Mouse (Mus musculus): Measurements from ENCODE around the gene Ube2e2. TPM values are rescaled to one million over a fixed set of nuclear protein-coding genes. Genes with fewer than 3 reads are reported as not detected.
"Not testable (repeated sequence)": the region's sequence is repeated elsewhere in the genome, so short reads cannot be mapped to it uniquely, and the experiment has no call there.

Ube2e2 gene
- polyA plus RNA-seq, 1 experiment from 2014 or later, result 33.3 TPM

GRCm38 (mm10) chr14:18755410-18755809 is 138.7 kb downstream of the Ube2e2 start:
- Histone ChIP-seq H3K9ac (ENCODE audit: low read depth, low read length) (no peak overlapping the region), H3K4me3 (ENCODE audit: low read length) (no peak overlapping the region), H3K4me1 (ENCODE audit: control insufficient read depth, insufficient read depth, low read length) (0 out of 2 replicates have a peak, but pooled peaks cover 3% of the 10 kb centered on the region), H3K27ac (ENCODE audit: low read length) (no peak overlapping the region), H3K9me3 (ENCODE audit: control insufficient read depth, low read length) (no peaks in the 10 kb centered on the region), H3K36me3 (ENCODE audit: control insufficient read depth, insufficient read depth, low read length) (no peaks in the 10 kb centered on the region), H3K27me3 (replicated peaks; ENCODE audit: control insufficient read depth, insufficient read depth, low read length) (no peaks in the 10 kb centered on the region), H3K4me2 (ENCODE audit: low read depth, low read length) (no peak overlapping the region)
- ATAC-seq, result no peak
- WGBS, result 77% methylated on average over 1 of the region's 1 CpGs

- ATAC-seq, result peak; percentile 76
- 89% methylated on average over 2 of the region's 2 CpGs for WGBS
- H3K36me3 ChIP-seq (ENCODE audit: control insufficient read depth, insufficient read depth, low read length), result no peaks in the 10 kb centered on the region
- 0 out of 2 replicates have a peak, but pooled peaks cover 3% of the 10 kb centered on the region for H3K4me1 ChIP-seq (ENCODE audit: control insufficient read depth, insufficient read depth, low read length)
- H3K4me3 ChIP-seq (ENCODE audit: low read length), result no peak overlapping the region
- no peaks in the 10 kb centered on the region for H3K9me3 ChIP-seq (ENCODE audit: control insufficient read depth, low read length)
- H3K9ac ChIP-seq (ENCODE audit: low read depth, low read length), result no peak overlapping the region
- H3K4me2 ChIP-seq (ENCODE audit: low read depth, low read length), result no peak overlapping the region
- H3K27ac ChIP-seq (ENCODE audit: low read length), result no peak overlapping the region
- H3K27me3 ChIP-seq (replicated peaks; ENCODE audit: control insufficient read depth, insufficient read depth, low read length), result no peaks in the 10 kb centered on the region
Observed at GRCm38 (mm10) chr14:18754595-18754994, 139.5 kb downstream of the Ube2e2 start.

- no peaks in the 10 kb centered on the region for H3K36me3 ChIP-seq (ENCODE audit: control insufficient read depth, insufficient read depth, low read length)
- 0 out of 2 replicates have a peak, but pooled peaks cover 2% of the 10 kb centered on the region for H3K4me1 ChIP-seq (ENCODE audit: control insufficient read depth, insufficient read depth, low read length)
- H3K27me3 ChIP-seq (replicated peaks; ENCODE audit: control insufficient read depth, insufficient read depth, low read length), result no peaks in the 10 kb centered on the region
- WGBS, result 72% methylated on average over 2 of the region's 2 CpGs
- ATAC-seq, result peak; percentile 85
- no peak overlapping the region for H3K9ac ChIP-seq (ENCODE audit: low read depth, low read length)
- H3K4me2 ChIP-seq (ENCODE audit: low read depth, low read length), result no peak overlapping the region
- no peak overlapping the region for H3K27ac ChIP-seq (ENCODE audit: low read length)
- no peaks in the 10 kb centered on the region for H3K9me3 ChIP-seq (ENCODE audit: control insufficient read depth, low read length)
- no peak overlapping the region for H3K4me3 ChIP-seq (ENCODE audit: low read length)
Observed at GRCm38 (mm10) chr14:18754001-18754400, 140.1 kb downstream of the Ube2e2 start.

GRCm38 (mm10) chr14:18731154-18731553 is 162.9 kb downstream of the Ube2e2 start:
- Histone ChIP-seq H3K4me3 (ENCODE audit: low read length) (no peak overlapping the region), H3K27me3 (replicated peaks; ENCODE audit: control insufficient read depth, insufficient read depth, low read length) (no peaks in the 10 kb centered on the region), H3K36me3 (ENCODE audit: control insufficient read depth, insufficient read depth, low read length) (no peaks in the 10 kb centered on the region), H3K4me1 (ENCODE audit: control insufficient read depth, insufficient read depth, low read length) (0 out of 2 replicates have a peak, but pooled peaks cover 4% of the 10 kb centered on the region), H3K27ac (ENCODE audit: low read length) (no peak overlapping the region), H3K9me3 (ENCODE audit: control insufficient read depth, low read length) (no peaks in the 10 kb centered on the region), H3K9ac (ENCODE audit: low read depth, low read length) (no peak overlapping the region), H3K4me2 (ENCODE audit: low read depth, low read length) (no peak overlapping the region)
- 55% methylated on average over 4 of the region's 4 CpGs for WGBS
- no peak; the same call in 1 of the 2 replicates for ATAC-seq

GRCm38 (mm10) chr14:18720601-18721591 is 173.2 kb downstream of the Ube2e2 start:
- no peaks in the 10 kb centered on the region for H3K27me3 ChIP-seq (replicated peaks; ENCODE audit: control insufficient read depth, insufficient read depth, low read length)
- no peaks in the 10 kb centered on the region for H3K36me3 ChIP-seq (ENCODE audit: control insufficient read depth, insufficient read depth, low read length)
- H3K27ac ChIP-seq (ENCODE audit: low read length), result peak overlapping the region; percentile 30; the same call in 1 of the 2 replicates
- no peaks in the 10 kb centered on the region for H3K9me3 ChIP-seq (ENCODE audit: control insufficient read depth, low read length)
- no peak overlapping the region for H3K9ac ChIP-seq (ENCODE audit: low read depth, low read length)
- no peaks in the 10 kb centered on the region for H3K4me1 ChIP-seq (ENCODE audit: control insufficient read depth, insufficient read depth, low read length)
- no peak overlapping the region for H3K4me2 ChIP-seq (ENCODE audit: low read depth, low read length)
- ATAC-seq, result 0 out of 2 replicates have a peak, but pooled peaks have one; percentile 31
- WGBS, result 72% methylated on average over 2 of the region's 2 CpGs
- H3K4me3 ChIP-seq (ENCODE audit: low read length), result no peak overlapping the region

GRCm38 (mm10) chr14:18716970-18717369 is 177.1 kb downstream of the Ube2e2 start:
- H3K9me3 ChIP-seq (ENCODE audit: control insufficient read depth, low read length), result no peaks in the 10 kb centered on the region
- H3K4me3 ChIP-seq (ENCODE audit: low read length), result no peak overlapping the region
- no peak overlapping the region for H3K4me2 ChIP-seq (ENCODE audit: low read depth, low read length)
- WGBS, result 86% methylated on average over 1 of the region's 1 CpGs
- no peak overlapping the region for H3K9ac ChIP-seq (ENCODE audit: low read depth, low read length)
- peak; percentile 52 for ATAC-seq
- no peak overlapping the region for H3K27ac ChIP-seq (ENCODE audit: low read length)
- no peaks in the 10 kb centered on the region for H3K4me1 ChIP-seq (ENCODE audit: control insufficient read depth, insufficient read depth, low read length)
- H3K27me3 ChIP-seq (replicated peaks; ENCODE audit: control insufficient read depth, insufficient read depth, low read length), result no peaks in the 10 kb centered on the region
- H3K36me3 ChIP-seq (ENCODE audit: control insufficient read depth, insufficient read depth, low read length), result no peaks in the 10 kb centered on the region

- H3K27ac ChIP-seq (ENCODE audit: low read length), result no peak overlapping the region
- H3K9ac ChIP-seq (ENCODE audit: low read depth, low read length), result no peak overlapping the region
- peak; percentile 42; the same call in 1 of the 2 replicates for ATAC-seq
- no peaks in the 10 kb centered on the region for H3K27me3 ChIP-seq (replicated peaks; ENCODE audit: control insufficient read depth, insufficient read depth, low read length)
- H3K36me3 ChIP-seq (ENCODE audit: control insufficient read depth, insufficient read depth, low read length), result no peaks in the 10 kb centered on the region
- H3K4me1 ChIP-seq (ENCODE audit: control insufficient read depth, insufficient read depth, low read length), result no peaks in the 10 kb centered on the region
- no peak overlapping the region for H3K4me3 ChIP-seq (ENCODE audit: low read length)
- H3K9me3 ChIP-seq (ENCODE audit: control insufficient read depth, low read length), result peaks cover 4% of the 10 kb centered on the region; the same call in 1 of the 2 replicates
- no peak overlapping the region for H3K4me2 ChIP-seq (ENCODE audit: low read depth, low read length)
- 68% methylated on average over 1 of the region's 1 CpGs for WGBS
Observed at GRCm38 (mm10) chr14:18715529-18715928, 178.5 kb downstream of the Ube2e2 start.

GRCm38 (mm10) chr14:18697662-18698225 is 196.3 kb downstream of the Ube2e2 start:
- Histone ChIP-seq H3K9ac (ENCODE audit: low read depth, low read length) (no peak overlapping the region), H3K36me3 (ENCODE audit: control insufficient read depth, insufficient read depth, low read length) (no peaks in the 10 kb centered on the region), H3K9me3 (ENCODE audit: control insufficient read depth, low read length) (no peaks in the 10 kb centered on the region), H3K4me1 (ENCODE audit: control insufficient read depth, insufficient read depth, low read length) (no peaks in the 10 kb centered on the region), H3K27ac (ENCODE audit: low read length) (no peak overlapping the region), H3K4me2 (ENCODE audit: low read depth, low read length) (no peak overlapping the region), H3K27me3 (replicated peaks; ENCODE audit: control insufficient read depth, insufficient read depth, low read length) (no peaks in the 10 kb centered on the region), H3K4me3 (ENCODE audit: low read length) (no peak overlapping the region)
- ATAC-seq, result peak; percentile 82
- WGBS, result 63% methylated on average over 4 of the region's 4 CpGs

GRCm38 (mm10) chr14:18696418-18696817 is 197.6 kb downstream of the Ube2e2 start:
- not testable (repeated sequence) for H3K4me3 ChIP-seq (ENCODE audit: low read length); ATAC-seq; H3K4me1 ChIP-seq (ENCODE audit: control insufficient read depth, insufficient read depth, low read length); H3K27ac ChIP-seq (ENCODE audit: low read length); H3K4me2 ChIP-seq (ENCODE audit: low read depth, low read length); H3K27me3 ChIP-seq (replicated peaks; ENCODE audit: control insufficient read depth, insufficient read depth, low read length); H3K9me3 ChIP-seq (ENCODE audit: control insufficient read depth, low read length); H3K9ac ChIP-seq (ENCODE audit: low read depth, low read length); H3K36me3 ChIP-seq (ENCODE audit: control insufficient read depth, insufficient read depth, low read length)

All from intestine, embryonic 16.5 days (tissue).